Mouse (Mus musculus) T-cell, adult 2 months (primary cell): ENCODE measurements around the gene Ep300.
A peak's percentile ranks its signal among the peaks of the same experiment; 100 is the strongest.

ENCODE experiments used
- DNase-seq: peaks from one replicate; pipeline ENCODE4 v3.0.0; 2022; ENCODE audit warnings: low spot score

Ep300 gene

DNA sequence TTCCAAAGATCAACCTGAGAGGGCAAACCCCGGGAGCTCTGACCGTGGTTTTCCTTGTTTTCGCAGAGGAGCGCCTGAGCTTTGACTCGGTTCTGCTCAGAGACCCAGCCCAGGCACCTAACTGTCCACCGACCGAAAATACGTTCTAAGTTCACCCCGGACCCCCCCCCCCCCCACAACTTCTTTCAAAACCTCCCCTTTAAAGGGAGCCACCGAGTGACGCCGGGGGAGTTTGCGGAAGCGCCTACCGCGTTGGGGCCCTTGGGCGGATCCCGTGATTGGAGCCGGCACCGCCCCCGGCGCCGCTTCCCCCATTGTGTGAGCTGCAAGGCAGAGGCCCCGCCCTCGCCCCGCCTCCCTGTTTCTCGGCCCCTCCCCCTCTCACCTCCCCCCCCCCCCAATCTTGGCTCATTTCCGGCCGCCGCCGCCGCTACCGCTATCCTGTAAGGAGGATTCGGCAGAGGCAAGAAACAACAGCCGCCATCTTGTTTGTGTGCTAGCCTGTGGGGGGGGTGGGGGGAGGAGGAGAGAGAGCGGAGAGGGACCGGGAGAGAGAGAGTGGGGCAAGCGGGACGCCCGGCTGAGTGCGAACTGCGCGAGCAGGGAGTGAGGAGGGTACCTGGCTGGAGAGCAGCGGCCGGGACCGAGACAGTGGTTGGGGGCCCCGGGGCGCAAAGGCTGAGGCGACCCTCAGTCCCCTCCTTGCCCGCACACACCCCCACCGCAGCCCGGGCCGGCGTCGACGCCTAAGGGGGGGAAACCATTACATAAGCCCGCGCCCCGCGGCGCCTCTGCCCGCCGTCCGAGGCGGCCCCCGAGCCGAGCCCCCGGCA, at the start of gene Ep300:
Gene Ep300 (plus strand): TSS at position 439 of the 833 bp plus-strand sequence.
- DNase-seq = peak; percentile 99

DNA sequence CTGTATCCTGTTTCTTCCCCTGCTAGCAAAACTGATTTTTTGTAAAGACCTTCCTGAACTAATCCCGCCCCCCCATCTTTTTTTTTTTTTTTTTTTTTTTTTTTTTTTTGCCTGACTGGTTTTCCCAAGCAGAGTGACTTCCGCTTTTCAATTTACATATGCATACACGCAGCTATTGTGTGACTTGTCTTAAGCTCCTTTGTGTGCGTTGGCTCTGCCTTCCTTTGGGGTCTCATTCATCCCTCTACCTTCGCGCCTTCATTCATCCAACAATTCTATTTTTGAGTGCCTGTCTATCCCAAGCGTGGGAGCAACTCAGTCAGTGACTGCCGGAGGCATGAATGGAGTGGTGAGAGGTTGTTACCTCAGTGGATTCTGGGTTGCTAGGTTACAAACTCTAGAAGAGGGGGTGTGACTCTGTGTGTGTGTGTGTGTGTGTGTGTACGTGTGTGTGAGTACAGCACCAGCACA, 49.2 kb upstream of the Ep300 start:
- no peak for DNase-seq

DNA sequence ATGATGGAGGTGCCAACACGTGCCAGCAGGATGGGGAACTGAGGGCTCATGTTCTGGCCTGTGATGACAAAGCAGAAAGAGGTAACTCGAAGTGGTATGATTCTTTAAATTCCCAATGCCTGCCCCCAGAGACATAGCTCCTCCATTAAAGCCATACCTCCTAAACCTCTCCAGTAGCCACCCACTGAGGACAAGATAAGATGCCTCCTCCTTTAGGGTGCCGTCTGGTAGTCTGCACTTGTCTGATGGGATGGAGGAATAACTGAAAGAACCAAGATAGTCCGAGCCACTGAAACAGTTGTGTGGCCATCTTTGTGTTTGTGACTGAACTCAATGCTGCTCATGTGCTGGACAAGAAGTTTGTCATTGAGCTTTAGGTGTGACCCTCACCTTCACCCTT, 47.0 kb upstream of the Ep300 start:
- DNase-seq = no peak

DNA sequence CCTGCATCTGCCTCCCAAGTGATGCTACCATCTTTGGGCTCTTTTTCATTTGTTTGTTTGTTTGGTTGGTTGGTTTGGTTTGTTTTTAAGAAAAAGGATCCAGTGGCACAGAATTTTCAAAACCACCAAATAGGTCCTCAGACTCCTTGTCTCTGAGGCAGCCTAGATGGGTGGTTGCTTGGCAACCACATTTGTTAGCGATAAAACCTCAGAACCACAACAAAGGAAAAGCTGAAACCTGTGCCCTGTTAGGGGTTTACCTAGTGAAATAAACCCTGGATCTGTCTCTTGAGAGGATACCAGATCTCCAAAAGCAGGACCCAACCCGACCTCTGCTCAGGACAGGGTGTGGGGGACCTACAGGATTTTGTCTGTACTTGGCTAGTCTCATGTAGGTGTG, 45.6 kb upstream of the Ep300 start:
- DNase-seq = peak; percentile 86

DNA sequence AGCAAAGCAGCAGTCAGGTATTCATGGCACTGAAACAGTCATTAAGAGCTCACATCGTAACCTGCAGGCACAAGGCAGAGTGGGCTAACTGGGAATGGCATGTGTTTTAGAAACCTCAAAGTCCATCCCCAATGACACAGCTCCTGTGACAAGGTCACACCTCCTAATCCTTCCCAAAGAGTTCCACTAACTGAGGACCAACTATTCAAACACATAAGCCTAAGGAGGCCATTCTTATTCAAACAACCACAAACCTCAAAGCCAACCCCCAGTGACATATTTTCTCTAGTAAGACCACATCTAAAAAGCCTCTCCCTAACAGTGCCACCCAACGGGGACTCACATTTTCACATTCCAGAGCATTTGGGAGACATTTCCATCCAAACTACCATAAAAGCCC, 40.2 kb upstream of the Ep300 start:
- no peak for DNase-seq

DNA sequence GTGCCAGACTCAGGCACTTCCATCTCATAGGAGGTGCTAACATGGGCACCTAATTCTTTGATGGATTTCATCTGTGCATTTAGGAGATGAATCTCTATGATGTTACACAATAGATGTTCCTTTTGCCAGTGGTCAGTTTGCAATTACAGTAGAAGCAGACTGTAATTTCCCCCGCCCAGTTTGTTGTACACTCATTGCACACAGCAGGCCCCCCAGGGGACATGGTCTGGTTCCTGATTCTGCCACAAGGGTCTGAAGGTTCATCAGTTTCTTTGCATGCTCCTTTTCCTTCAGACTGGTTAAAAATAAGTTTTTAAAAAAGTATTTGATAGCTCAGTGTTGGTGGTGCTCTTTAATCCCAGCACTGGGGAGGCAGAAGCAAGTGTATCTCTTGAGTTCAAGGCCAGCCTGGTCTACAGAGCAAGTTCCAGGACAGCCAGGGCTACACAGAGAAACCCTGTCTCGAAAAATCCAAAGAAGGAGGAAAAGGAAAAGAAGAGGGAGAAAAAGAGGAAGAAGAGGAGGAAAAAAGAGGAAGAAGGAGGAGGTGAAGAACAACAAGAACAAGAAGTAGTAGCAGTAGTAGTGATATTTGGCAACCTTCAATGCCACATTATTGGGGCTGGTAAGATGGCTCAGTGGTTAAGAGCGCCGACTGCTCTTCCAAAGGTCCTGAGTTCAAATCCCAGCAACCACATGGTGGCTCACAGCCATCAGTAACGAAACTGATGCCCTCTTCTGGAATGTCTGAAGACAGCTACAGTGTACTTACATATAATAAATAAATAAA, 39.6 kb upstream of the Ep300 start:
- no peak for DNase-seq

DNA sequence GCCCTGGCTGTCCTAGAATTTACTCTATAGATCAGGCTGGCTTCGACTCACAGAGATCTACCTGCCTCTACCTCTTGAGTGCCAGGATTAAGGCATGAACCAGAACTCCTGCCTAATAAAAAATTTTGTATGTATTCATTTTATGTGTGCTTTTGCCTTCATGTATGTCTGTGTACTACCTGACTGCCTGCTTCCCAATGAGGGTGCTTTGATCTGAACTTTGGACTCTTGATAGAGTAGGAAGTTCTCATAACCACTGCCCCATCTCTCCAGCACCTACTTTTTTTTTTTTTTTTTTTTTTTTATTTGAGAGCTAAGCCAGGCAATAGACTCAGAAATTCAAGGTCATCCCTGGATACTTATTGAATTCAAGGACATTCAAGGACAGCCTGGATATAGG, 31.7 kb upstream of the Ep300 start:
- DNase-seq = no peak

DNA sequence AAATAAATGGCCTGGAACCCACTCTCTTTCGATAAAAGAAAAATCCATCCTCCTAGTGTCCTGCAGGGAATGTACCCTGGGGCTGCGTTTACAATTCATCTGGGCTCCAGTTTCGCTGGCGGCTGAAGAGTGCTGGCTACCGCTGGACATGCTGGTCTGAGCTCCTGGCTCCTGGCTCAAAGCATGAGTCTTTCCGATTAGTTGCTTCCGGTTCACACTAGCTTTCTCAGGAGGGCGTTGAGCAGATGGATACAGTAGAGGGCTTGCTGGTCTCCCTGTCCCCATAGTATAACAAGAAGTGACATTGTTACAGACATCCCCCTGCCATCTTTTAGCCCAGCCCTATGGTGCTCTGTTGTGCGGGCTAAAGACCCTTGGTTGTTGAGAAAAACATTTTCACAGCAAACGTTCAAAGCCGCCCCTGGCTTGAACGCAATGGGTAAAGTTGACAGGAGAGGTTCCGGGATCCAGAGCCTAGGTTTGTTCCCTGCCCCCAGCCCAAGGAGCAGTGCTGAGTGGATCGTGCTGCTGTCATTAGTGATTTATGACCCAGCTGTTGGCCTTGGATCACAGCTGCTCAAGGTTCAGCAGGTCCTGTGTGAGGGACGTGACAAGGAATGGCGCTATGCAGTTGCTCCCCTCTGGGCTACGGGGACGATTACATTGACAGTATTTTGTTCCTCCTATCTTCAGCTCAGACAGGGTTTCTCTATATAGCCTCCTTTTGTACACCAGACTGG, 30.4 kb upstream of the Ep300 start:
- DNase-seq = no peak

DNA sequence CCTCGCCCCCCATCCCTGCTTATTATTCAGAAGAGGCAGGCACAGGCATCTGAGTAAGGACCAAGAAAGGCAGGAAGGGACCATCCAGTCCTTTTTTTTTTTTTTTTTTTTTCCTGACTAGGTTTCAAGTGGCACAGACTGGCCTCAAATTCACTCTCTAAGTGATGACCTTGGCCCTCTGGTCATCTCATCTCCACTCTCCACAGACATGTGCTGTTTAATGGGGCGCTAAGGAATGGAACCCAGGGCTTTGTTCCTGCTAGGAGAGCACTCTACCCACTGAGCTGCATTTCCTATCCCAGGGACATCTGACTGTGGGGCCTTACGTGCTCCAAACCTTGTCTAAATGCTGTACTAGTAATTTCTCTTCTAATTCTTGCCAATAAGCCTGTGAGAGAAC, 29.2 kb upstream of the Ep300 start:
- no peak for DNase-seq

DNA sequence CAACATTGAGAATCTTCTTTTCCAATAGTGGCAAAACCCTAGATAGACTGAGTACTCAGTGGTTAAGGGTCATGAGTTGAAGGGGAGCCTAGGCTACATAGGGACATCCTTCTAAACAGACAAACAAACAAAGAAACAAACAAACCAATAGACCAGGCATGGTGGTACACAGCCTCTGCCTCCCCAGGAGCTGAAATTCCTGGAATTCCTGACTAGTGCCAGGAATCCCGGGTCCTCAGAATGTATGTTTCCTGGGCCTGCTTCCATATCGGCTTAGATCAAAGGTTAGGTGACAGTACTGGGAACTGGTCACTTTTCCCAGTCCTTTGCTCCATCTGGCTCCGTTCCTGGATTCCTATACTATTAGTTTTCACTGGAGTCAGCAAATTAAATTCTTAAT, 23.6 kb upstream of the Ep300 start:
- no peak for DNase-seq

DNA sequence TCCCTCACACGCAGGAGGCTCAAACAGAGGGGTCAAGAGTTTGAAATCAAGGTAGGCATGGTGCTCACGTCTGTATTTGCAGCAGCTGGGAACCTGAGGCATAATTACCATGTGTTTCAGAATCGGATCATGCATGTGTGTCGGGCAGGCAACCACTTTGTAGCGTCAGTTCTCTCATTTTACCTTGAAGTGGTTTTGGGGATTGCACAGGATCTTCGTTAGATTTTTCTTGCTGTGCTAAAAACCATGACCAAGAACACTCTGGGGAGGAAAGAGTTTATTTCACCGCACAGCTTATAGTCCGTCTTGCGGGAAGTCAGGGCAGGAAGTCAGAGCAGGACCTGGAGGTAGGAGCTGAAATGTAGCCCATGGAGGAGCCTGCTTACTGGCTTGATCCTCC, 23.2 kb upstream of the Ep300 start:
- DNase-seq = peak; percentile 65

DNA sequence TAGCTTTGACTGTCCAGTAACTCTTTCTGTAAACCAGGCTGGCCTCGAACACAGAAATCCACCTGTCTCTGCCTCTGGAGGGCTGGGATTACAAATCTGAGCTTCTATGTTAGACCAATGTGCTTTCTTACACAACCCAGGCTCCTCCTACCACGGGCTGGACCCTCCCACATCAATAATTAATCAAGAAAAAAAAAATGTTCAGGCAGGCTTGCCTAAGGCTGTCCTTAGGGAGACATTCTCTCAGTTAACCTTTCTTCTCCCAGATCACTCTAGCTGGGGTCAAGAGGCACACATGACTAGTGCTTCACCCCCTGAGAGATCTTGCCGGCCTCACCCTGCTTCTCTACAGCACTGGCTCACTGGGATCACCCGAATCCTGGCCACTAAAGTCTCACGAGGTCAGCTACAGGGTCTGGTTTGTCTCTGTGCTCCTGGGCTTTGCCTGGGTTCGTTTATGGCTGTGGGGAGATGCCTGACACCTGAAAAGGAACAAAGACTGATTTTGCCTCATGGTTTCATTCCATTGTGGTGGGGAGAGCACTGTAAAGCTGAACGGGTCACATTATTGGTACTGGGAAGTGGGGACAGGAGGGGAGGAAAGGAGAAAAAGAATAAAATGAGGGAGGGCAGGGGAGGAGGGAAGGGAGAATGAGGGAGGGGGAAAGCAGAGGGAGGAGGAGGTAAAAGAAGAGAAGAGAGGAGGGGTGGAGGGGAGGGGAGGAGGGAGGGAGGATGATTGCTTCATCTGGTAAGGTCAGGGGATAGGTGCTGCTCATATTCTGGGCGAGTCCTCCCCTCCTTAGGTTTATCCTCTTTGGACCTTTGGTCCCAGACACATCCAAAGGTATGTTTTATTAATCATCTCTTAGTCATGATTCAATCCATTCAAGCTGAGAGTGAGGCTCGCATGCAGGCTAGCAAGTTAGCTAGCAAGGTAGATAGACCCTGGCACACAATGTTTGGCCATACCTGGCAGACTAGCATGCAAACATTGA, 22.4 kb upstream of the Ep300 start:
- DNase-seq = no peak

DNA sequence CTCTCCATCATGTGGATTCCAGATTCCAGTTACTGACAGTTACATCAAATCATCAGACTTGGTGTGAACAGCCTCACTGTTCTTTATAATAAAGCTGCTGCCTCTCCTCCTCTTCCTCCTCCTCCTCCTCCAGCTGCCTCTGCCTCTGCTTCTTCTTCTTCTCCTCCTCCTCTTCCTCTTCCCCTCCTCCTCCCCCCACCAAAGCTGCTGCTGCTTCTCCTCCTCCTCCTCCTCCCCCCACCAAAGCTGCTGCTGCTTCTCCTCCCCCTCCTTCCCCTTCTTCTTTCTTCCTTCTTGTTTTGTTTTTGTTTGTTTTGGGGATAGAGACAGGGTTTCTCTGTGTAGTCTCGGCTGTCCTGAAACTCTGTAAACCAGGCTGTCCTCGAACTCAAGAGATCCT, 17.1 kb upstream of the Ep300 start:
- no peak for DNase-seq

DNA sequence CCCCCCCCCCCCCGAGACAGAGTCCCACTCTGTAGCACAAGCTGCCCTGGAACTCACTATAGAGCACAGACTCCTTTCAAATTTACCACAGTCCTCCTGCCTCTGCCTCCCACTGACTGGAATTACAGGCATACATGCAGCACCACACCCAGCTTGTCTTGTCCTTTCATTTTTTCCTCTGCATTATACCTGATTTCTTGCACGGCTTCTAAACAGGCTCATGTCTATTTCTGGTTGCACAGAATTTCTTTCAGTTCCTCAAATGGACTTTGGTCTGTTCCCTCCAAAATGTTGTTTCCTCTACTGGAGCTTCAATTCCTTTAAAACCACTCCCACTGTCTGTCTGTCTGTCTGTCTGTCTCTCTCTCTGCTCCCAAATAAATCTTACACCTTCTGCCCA, 16.6 kb upstream of the Ep300 start:
- no peak for DNase-seq

DNA sequence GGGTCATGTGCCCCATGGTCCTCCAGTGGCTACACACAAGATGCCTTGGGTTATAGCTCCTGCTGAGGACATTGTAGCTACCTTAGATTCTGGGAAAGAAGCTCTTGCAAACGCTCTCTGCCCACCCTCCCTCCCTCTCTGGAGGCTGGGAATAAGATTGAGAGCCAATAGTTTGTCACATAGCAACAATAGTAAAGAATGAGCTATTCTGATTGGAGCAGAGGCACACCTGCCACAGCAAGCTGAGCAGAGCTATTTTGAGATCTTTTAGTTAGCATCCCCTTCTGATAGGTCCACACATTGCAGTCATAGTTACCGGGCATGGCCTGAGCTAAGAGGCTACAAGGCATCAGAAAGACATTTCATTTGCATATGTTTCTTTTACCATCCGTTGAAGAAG, 8.2 kb upstream of the Ep300 start:
- no peak for DNase-seq

DNA sequence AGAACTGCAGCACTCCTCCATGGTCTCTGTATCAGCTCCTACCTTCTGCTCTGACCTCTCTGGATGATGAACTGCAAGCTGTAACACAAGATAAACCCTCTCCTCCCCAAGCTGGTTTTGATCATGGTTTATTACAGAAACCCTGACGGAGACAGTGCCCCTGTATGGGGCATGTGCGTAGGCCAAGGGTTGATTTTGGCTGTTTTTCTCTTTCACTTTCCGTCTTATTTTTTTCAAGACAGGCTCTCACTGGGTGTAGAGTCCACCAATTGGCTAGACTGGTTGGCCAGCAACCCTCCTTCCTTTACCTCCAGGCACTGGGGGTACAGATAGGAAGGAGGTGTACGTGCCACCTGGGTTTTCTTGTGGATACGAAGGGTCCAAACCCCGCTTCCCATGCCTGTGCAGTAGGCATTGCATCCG, 7.4 kb upstream of the Ep300 start:
- no peak for DNase-seq

DNA sequence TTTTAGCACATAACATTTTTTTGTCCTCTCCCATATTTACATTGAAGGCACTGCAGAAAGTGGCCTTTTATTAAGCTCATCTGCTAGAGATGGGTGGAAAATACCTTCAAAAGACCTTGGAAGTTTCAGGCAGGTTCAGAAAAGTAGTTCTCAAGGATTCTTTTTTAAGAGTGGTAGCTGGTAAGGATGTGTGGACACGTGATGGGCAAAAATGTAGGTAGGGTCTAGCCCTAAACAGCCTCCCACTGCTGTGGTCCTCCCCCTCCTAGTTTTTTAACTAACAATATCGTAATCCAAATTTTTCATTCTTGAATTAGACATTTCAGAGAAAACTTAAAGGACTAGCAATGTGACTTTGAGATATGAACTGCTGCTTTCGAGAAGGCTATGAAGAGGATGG, 685 bp upstream of the Ep300 start:
- DNase-seq = no peak

DNA sequence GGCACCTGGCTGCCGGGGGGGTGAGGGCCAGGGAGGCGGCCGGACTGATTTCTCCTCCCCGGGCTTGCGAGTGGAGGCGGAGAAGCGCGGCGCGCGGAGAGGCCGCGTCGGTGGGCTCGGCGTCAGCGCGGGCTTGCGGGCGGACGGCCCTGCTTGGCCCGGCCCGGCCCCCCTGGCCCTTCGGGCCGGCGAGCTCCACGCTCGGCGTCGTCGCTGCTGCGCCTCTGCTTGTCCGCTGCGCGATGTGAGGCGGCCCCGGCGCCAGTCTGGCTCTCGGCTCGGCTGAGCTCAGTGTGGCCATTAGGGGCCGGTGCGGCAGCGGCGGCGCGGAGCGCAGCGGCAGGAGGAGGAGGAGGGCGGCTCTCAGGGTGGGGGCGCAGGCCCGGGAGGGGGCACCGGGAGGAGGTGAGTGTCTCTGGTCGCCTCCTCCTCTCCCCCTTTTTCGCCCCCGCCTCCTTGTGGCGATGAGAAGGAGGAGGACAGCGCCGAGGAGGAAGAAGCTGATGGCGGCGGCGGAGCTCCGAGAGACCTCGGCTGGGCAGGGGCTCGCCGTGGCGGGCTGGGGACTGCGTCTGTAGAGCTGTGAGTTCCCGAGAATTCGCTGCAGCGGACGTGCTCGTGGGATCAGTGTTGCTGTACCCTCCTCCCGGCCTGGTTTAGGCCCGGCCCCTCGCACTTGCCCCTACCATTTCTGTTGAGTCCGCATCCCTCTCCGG, 753 bp downstream of the Ep300 start:
- DNase-seq = peak; percentile 86

DNA sequence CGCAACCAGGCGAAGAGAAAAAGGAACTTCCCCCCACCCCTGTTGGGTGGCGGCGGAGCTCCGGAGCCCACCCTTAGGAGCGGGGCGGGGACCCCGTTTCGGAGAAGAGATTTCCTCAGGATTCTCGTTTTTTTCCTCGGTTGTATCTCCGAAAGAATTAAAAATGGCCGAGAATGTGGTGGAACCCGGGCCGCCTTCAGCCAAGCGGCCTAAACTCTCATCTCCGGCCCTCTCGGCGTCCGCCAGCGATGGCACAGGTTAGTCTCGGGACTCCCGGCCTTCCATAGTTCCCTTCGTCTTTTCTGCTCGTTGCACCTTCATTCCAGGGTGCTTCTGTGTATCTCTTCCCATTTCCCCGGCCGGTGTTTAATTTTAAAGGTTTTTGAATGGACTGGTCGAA, 1.3 kb downstream of the Ep300 start:
- no peak for DNase-seq

DNA sequence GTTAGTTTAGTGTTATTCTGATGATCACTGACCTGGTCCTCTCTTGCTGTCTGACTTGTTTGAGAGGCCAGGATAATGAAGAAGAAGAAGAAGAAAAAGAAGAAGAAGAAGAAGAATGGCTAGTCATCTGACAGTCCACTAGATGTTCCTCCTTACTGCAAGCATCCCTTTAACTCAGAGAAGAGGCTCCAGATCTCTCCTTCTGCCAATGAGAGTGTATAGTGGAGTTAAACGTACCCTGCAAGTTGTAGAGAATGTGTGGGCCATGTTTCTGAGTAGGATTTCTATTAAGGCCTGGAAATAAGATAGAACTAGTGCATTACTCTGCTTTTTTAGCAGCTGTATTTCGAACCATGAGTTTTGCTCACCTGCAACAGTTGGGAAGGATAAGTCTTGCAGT, 2.5 kb downstream of the Ep300 start:
- no peak for DNase-seq
